Mouse (Mus musculus) hindbrain, embryonic 12.5 days (tissue): Measurements from ENCODE around the gene Drc7. TPM values are rescaled to one million over a fixed set of nuclear protein-coding genes. Genes with fewer than 3 reads are reported as not detected.
"Not testable (repeated sequence)": the region's sequence is repeated elsewhere in the genome, so short reads cannot be mapped to it uniquely, and the experiment has no call there.

ENCODE experiments used
- ATAC-seq: fragments of 200-750 bp; cut with Nextera tagmentation; 2 replicates; pipeline ENCODE4 v1.8.0; 2017; ENCODE audit warnings: moderate TSS enrichment; ENCODE audit not compliant: low FRiP score
- H3K27ac ChIP-seq: fragments of 300-500 bp; sonication (generic); 2 replicates; pipeline ENCODE4 v1.5.1; 2016; ENCODE audit warnings: mild to moderate bottlenecking
- H3K27me3 ChIP-seq: fragments of 300-500 bp; sonication (generic); 2 replicates; pipeline ENCODE4 v1.6.1; 2016; ENCODE audit warnings: mild to moderate bottlenecking
- H3K36me3 ChIP-seq: fragments of 300-500 bp; sonication (generic); 2 replicates; pipeline ENCODE4 v1.6.1; 2016; ENCODE audit warnings: mild to moderate bottlenecking
- H3K4me1 ChIP-seq: fragments of 300-500 bp; sonication (generic); 2 replicates; pipeline ENCODE4 v1.6.1; 2016
- H3K4me2 ChIP-seq: fragments of 300-500 bp; sonication (generic); replicated peaks from 2 replicates; pipeline ENCODE4 v1.6.1; 2016; ENCODE audit warnings: mild to moderate bottlenecking
- H3K4me3 ChIP-seq: fragments of 300-500 bp; sonication (generic); 2 replicates; pipeline ENCODE4 v1.5.1; 2016; ENCODE audit warnings: mild to moderate bottlenecking
- H3K9ac ChIP-seq: fragments of 300-500 bp; sonication (generic); 2 replicates; pipeline ENCODE4 v1.6.1; 2016; ENCODE audit warnings: mild to moderate bottlenecking, moderate library complexity
- H3K9me3 ChIP-seq: fragments of 300-500 bp; sonication (generic); replicated peaks from 2 replicates; pipeline ENCODE4 v1.6.1; 2016; ENCODE audit warnings: mild to moderate bottlenecking
- WGBS: fragments of 180-500 bp; shearing (Covaris S2); methylation state at CpG from one replicate; pipeline ENCODE4 v1.1.7; 2016; 5-methylcytosine and 5-hydroxymethylcytosine counted together
- polyA plus RNA-seq: library from polyadenylated mRNA; unstranded; fragments of >200 nt; fragmentation: Nextera tagmentation; extraction: Ambion mirVana; gene quantifications from 2 replicates; pipeline ENCODE4 v1.2.1, GENCODE M21; 2016

Drc7 gene
- 1.3 and 2.3 TPM in 2 replicates for polyA plus RNA-seq

DNA sequence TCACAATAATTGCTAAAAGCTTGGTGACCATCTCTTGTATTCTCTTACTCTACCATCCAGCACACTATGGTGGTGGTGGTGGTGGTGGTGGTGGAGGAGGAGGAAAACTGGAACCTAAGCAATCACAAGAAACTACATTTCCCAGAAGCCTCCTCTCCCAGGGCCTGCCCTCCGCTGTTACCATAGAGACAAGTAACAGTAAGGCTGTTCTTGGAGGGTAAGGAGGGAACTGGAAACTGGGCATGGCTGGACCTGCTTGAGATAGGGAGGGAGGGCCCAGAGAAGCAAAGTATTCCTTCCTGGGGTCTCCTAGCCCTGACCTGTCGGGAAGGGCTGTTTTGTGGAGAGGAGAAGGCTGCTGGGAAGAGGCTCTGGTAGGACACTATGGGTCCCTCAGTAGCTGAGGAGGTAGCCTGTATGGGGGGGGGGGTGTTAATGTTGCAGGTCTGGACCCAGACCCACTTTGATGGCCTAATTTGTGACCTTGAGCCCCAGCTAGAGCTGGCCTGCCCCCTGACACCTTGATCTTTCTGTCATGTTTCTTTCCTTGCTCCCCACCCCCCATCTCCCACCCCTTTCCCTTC is at the start of gene Drc7:
Drc7 (plus strand) TSS at position 177 of the 584 bp plus-strand sequence.
- peak; percentile 80 for ATAC-seq
- no peak within 1 kb of the TSS for H3K9ac ChIP-seq
- no peak within 1 kb of the TSS for H3K4me2 ChIP-seq
- H3K27ac ChIP-seq, result no peak within 1 kb of the TSS
- no peaks in the 10 kb centered on the region for H3K4me1 ChIP-seq
- no peaks in the 10 kb centered on the region for H3K36me3 ChIP-seq
- WGBS, result 21% methylated on average over 2 of the region's 2 CpGs
- H3K9me3 ChIP-seq, result no peaks in the 10 kb centered on the region
- no peak within 1 kb of the TSS for H3K4me3 ChIP-seq
- no peaks in the 10 kb centered on the region for H3K27me3 ChIP-seq

DNA sequence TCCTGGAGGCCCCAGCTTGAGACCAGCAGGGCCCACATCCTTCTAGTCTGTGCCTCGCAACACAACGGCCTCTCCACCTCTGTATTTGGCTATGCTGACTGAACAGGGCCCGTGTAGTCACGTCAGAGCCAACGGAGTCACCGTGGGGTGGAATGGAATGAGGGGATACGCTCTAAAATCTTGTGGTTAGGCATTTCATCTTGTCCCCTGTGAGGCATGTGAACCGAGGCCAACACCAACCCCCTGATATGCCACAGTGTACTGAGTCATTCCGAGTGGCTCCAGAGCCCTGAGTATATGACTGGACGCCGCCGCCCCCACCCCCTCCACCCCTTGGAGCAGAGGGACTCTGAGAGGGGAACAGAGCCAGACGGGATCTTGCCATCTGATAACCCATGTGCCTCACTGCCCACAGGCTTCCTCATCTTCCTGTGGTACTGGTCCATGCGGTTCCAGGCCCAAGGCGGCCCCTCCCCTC is 42.4 kb upstream of the Drc7 start:
- no peak for ATAC-seq
- Histone ChIP-seq H3K27me3 (no peaks in the 10 kb centered on the region), H3K9me3 (no peaks in the 10 kb centered on the region), H3K9ac (no peak overlapping the region), H3K27ac (0 out of 2 replicates have a peak overlapping the region, but pooled peaks have one; percentile 30), H3K36me3 (peaks cover 74% of the 10 kb centered on the region), H3K4me2 (no peak overlapping the region), H3K4me1 (peaks cover 5% of the 10 kb centered on the region; the same call in 1 of the 2 replicates), H3K4me3 (no peak overlapping the region)
- 88% methylated on average over 15 of the region's 15 CpGs for WGBS

DNA sequence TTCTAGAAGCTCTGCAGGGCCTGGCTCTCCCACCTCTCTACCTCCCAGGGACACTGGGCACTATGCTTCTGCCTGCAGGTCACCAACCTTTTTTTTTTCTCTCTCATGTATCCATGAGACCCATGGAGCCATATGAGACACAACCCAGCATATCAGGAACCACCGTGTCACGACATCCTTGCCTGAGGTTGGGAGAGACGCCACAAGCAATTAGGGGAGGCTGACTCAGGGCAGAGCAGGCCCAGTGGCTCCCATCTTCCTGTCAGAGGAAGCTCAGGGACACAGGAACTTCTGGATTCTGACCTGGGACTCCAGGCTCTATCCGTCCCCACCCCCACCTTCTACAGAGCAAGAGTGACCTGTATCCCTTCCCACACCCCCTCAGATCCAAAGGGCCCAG is 39.0 kb upstream of the Drc7 start:
- 74% methylated on average over 4 of the region's 4 CpGs for WGBS

GRCm38 (mm10) chr8:95016684-95017083 is 38.2 kb upstream of the Drc7 start:
- peak overlapping the region; percentile 41; the same call in 1 of the 2 replicates for H3K27ac ChIP-seq
- ATAC-seq, result 0 out of 2 replicates have a peak, but pooled peaks have one; percentile 14
- 47% methylated on average over 4 of the region's 4 CpGs for WGBS

More for the DNA sequence above, 39.0 kb upstream of the Drc7 start:
- Histone ChIP-seq H3K4me3 (no peak overlapping the region), H3K9ac (no peak overlapping the region), H3K27me3 (no peaks in the 10 kb centered on the region), H3K4me1 (peaks cover 5% of the 10 kb centered on the region; the same call in 1 of the 2 replicates), H3K36me3 (peaks cover 41% of the 10 kb centered on the region), H3K9me3 (no peaks in the 10 kb centered on the region), H3K27ac (no peak overlapping the region), H3K4me2 (no peak overlapping the region)
- ATAC-seq, result no peak

DNA sequence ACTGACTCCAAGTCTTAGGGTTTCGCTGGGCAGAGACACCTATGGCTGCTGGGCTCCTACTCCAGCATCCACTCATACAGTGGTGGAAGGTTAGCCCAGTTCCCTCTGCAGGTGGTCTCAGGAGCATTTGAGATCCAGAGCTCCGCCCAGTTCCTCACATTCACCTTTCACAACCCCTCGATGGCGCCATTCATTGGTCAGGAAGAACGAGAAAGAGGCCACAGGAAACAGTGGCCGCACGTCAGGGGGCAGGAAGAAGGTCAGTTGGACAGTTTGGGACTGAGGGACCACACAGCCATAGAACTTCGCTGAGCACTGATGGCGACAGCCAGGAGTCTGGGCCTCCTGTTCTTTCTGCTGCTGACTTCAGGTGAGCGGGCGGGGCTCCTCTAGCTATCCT is 37.5 kb upstream of the Drc7 start, which contains the start of gene Adgrg3:
Adgrg3 (plus strand) TSS at position 242 of the 400 bp plus-strand sequence.
- H3K9ac ChIP-seq, result no peak within 1 kb of the TSS
- peaks cover 5% of the 10 kb centered on the region; the same call in 1 of the 2 replicates for H3K4me1 ChIP-seq
- H3K36me3 ChIP-seq, result peaks cover 25% of the 10 kb centered on the region
- no peak within 1 kb of the TSS for H3K4me3 ChIP-seq
- ATAC-seq, result no peak
- no peak within 1 kb of the TSS for H3K4me2 ChIP-seq
- no peaks in the 10 kb centered on the region for H3K27me3 ChIP-seq
- H3K27ac ChIP-seq, result peak within 1 kb of the TSS; percentile 41; the same call in 1 of the 2 replicates
- WGBS, result 85% methylated on average over 11 of the region's 11 CpGs
- H3K9me3 ChIP-seq, result no peaks in the 10 kb centered on the region

More at GRCm38 (mm10) chr8:95016684-95017083, 38.2 kb upstream of the Drc7 start:
- no peak overlapping the region for H3K4me3 ChIP-seq
- no peaks in the 10 kb centered on the region for H3K27me3 ChIP-seq
- no peak overlapping the region for H3K4me2 ChIP-seq
- peaks cover 32% of the 10 kb centered on the region for H3K36me3 ChIP-seq
- H3K9ac ChIP-seq, result no peak overlapping the region
- no peaks in the 10 kb centered on the region for H3K9me3 ChIP-seq
- H3K4me1 ChIP-seq, result peaks cover 5% of the 10 kb centered on the region; the same call in 1 of the 2 replicates

- Histone ChIP-seq H3K4me1 (peaks cover 7% of the 10 kb centered on the region; the same call in 1 of the 2 replicates), H3K9ac (no peak overlapping the region), H3K27ac (no peak overlapping the region), H3K9me3 (no peaks in the 10 kb centered on the region), H3K4me2 (no peak overlapping the region), H3K4me3 (no peak overlapping the region), H3K36me3 (peaks cover 18% of the 10 kb centered on the region), H3K27me3 (no peaks in the 10 kb centered on the region)
- 74% methylated on average over 9 of the region's 9 CpGs for WGBS
- ATAC-seq, result no peak
These were observed 36.8 kb upstream of the Drc7 start for GRCm38 (mm10) chr8:95017969-95018635.

DNA sequence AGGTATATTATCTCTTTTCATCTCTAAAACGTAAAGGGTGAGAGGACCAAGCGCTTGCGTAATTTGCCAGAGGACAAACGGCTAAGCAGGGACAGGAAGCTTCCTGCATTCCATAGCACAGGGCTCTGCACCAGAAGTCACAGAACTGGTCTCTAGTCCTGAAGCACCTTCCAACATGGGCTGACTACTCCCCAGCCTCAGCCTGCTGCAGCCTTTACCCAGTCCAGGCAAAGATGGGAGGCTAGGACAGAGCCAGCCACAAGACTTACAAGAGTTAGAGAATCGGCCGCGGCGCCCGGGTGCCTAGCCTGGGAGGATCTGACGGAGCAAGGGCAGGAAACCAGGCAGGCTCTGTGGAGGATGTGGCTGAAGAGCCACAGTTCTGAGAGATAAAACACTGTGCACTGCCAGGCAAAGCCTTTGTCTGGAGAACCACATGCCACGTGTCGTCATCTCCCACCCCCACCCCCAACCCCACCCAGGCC is 34.6 kb upstream of the Drc7 start:
- H3K4me1 ChIP-seq, result peaks cover 8% of the 10 kb centered on the region; the same call in 1 of the 2 replicates
- no peak for ATAC-seq
- H3K36me3 ChIP-seq, result no peaks in the 10 kb centered on the region; the same call in 1 of the 2 replicates
- H3K9me3 ChIP-seq, result no peaks in the 10 kb centered on the region
- no peak overlapping the region for H3K9ac ChIP-seq
- WGBS, result 75% methylated on average over 12 of the region's 12 CpGs
- no peak overlapping the region for H3K27ac ChIP-seq
- no peaks in the 10 kb centered on the region for H3K27me3 ChIP-seq
- H3K4me2 ChIP-seq, result no peak overlapping the region
- H3K4me3 ChIP-seq, result no peak overlapping the region

DNA sequence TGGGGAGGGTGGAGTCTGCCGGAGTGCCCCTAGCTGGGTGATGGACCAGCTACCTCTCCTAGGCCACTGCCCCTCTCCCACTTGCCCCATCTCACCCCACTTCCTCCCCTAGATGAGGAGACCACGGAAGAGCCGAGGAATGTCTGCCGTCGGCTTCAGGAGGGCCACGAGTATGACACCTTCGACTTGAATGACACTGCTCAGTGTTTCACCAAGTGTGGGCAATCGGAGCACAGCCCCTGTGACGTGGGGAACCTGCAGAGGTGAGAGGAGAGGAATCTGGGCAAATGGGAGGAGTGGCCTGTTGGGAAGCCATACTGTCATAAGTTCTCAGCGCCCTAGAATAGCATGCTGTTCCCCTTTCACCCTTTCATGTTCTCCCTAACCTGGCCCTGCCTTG is 34.1 kb upstream of the Drc7 start:
- no peaks in the 10 kb centered on the region for H3K36me3 ChIP-seq
- no peak overlapping the region for H3K27ac ChIP-seq

DNA sequence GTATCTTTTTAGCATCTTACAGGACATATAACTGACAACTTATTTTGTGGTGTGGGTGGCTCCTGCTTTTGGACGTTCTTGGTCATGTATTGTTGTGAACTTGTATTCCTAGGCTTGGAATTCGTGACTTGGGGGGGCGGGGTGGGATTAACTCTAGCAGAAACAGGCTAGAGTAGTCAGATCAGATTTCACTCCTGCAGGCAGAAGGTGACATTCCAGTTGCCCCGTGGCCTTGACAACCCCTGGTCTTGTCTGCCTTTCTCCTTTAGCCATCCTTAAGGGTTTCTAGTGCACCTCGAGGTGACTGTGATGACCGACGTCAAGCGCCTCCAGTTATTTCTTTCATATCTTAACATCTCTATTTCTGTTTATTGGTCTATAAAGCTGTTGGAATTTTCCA is 31.7 kb upstream of the Drc7 start:
- Histone ChIP-seq H3K4me2 (no peak overlapping the region), H3K27me3 (no peaks in the 10 kb centered on the region), H3K9ac (no peak overlapping the region), H3K36me3 (no peaks in the 10 kb centered on the region), H3K4me3 (no peak overlapping the region), H3K27ac (no peak overlapping the region), H3K9me3 (no peaks in the 10 kb centered on the region), H3K4me1 (0 out of 2 replicates have a peak, but pooled peaks cover 3% of the 10 kb centered on the region)
- WGBS, result 24% methylated on average over 8 of the region's 8 CpGs
- ATAC-seq, result no peak

More for the DNA sequence above, 34.1 kb upstream of the Drc7 start:
- Histone ChIP-seq H3K4me2 (no peak overlapping the region), H3K4me3 (no peak overlapping the region), H3K27me3 (no peaks in the 10 kb centered on the region), H3K9me3 (no peaks in the 10 kb centered on the region), H3K9ac (no peak overlapping the region), H3K4me1 (peaks cover 8% of the 10 kb centered on the region; the same call in 1 of the 2 replicates)
- no peak for ATAC-seq
- WGBS, result 83% methylated on average over 10 of the region's 10 CpGs

DNA sequence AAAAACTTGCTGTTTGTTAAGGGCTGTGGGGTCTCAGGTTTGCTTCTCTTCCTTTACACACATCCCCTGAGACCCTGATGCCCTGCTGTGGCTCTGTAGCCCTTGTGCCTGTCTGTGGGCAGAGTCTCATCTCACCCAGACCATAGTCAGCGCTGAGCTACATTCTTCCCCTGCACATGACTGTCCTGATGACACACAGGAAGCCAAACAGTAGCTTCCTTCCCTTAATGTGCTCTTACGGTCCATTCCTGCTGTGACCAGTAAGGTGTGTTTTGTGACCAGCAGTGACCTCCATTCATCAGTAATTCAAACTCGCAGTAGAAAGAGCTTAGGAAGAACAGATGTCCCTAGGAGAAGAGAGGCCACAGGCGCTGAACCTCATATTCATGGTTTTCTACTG is 30.5 kb upstream of the Drc7 start:
- ATAC-seq, result no peak
- H3K4me1 ChIP-seq, result 0 out of 2 replicates have a peak, but pooled peaks cover 3% of the 10 kb centered on the region
- H3K4me3 ChIP-seq, result no peak overlapping the region
- H3K4me2 ChIP-seq, result no peak overlapping the region
- no peaks in the 10 kb centered on the region for H3K27me3 ChIP-seq
- no peak overlapping the region for H3K27ac ChIP-seq
- H3K36me3 ChIP-seq, result no peaks in the 10 kb centered on the region
- 83% methylated on average over 4 of the region's 4 CpGs for WGBS
- H3K9me3 ChIP-seq, result no peaks in the 10 kb centered on the region
- no peak overlapping the region for H3K9ac ChIP-seq

DNA sequence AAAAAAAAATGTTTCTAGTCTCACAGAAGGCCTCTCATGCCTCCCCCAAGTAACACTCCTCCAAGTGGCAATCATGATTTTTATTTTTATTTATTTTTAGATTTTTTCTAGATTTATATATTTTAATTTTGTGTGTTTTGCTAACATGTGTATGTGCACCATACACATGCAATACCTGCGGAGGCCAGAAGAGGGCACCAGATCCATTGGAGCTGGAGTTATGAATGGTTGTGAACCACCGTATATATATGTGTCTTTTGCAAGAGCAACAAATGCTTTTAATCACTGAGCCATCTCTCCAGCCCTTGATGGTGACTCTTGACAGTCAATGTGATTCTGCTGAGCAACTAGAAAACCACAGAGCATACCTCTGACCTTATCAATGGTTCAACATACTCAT is 29.5 kb upstream of the Drc7 start:
- Histone ChIP-seq H3K27ac (no peak overlapping the region), H3K27me3 (no peaks in the 10 kb centered on the region), H3K36me3 (no peaks in the 10 kb centered on the region), H3K4me1 (0 out of 2 replicates have a peak, but pooled peaks cover 3% of the 10 kb centered on the region), H3K4me3 (no peak overlapping the region), H3K9me3 (no peaks in the 10 kb centered on the region), H3K4me2 (no peak overlapping the region), H3K9ac (no peak overlapping the region)
- 72% methylated on average over 2 of the region's 2 CpGs for WGBS
- no peak for ATAC-seq

- not testable (repeated sequence) for H3K4me2 ChIP-seq, ATAC-seq, H3K36me3 ChIP-seq, H3K9ac ChIP-seq, H3K27me3 ChIP-seq, H3K9me3 ChIP-seq, H3K4me1 ChIP-seq, H3K27ac ChIP-seq, H3K4me3 ChIP-seq
- 58% methylated on average over 7 of the region's 7 CpGs for WGBS
These were observed 26.5 kb upstream of the Drc7 start for GRCm38 (mm10) chr8:95028391-95028790.
